Mouse (Mus musculus) heart, embryonic 14.5 days (tissue): ENCODE measurements around the gene Cxadr. TPM values are rescaled to one million over a fixed set of nuclear protein-coding genes. Genes with fewer than 3 reads are reported as not detected.

Source experiments
- ATAC-seq: fragments of 200-750 bp; cut with Nextera tagmentation; 2 replicates; pipeline ENCODE4 v1.8.0; 2017; ENCODE audit warnings: low read depth, moderate TSS enrichment; ENCODE audit not compliant: insufficient number of reproducible peaks, insufficient read depth, low FRiP score
- H3K27ac ChIP-seq, 2 experiments: fragments of 200-500 bp in 1 of 2; fragments of 300-500 bp in 1 of 2; sonication (generic) in 1 of 2; replicated peaks in 1 of 2; 2 replicates each; pipeline ENCODE4 v1.5.1; 2012 to 2014; ENCODE audit warnings: low read depth in 2 of 2, low read length in 2 of 2, control low read depth in 1 of 2, mild to moderate bottlenecking in 1 of 2, mixed read lengths in 1 of 2; ENCODE audit not compliant: control insufficient read depth in 1 of 2, insufficient read depth in 1 of 2
- H3K27me3 ChIP-seq: fragments of 300-500 bp; sonication (generic); 2 replicates; pipeline ENCODE4 v1.6.1; 2014; ENCODE audit warnings: mild to moderate bottlenecking, low read length, control low read depth; ENCODE audit not compliant: control insufficient read depth, insufficient read depth
- H3K36me3 ChIP-seq: fragments of 300-500 bp; sonication (generic); 2 replicates; pipeline ENCODE4 v1.6.1; 2014; ENCODE audit warnings: mild to moderate bottlenecking, control low read depth, low read length, mixed read lengths; ENCODE audit not compliant: control insufficient read depth, insufficient read depth
- H3K4me1 ChIP-seq, 2 experiments: fragments of 200-500 bp in 1 of 2; fragments of 300-500 bp in 1 of 2; sonication (generic) in 1 of 2; 2 replicates each; pipeline ENCODE4 v1.6.1; 2012 to 2014; ENCODE audit warnings: low read length in 2 of 2, control low read depth in 1 of 2, mixed read lengths in 1 of 2; ENCODE audit not compliant: control insufficient read depth in 2 of 2, insufficient read depth in 2 of 2
- H3K4me2 ChIP-seq: fragments of 300-500 bp; sonication (generic); 2 replicates; pipeline ENCODE4 v1.6.1; 2014; ENCODE audit warnings: mild to moderate bottlenecking, low read length
- H3K4me3 ChIP-seq, 2 experiments: fragments of 200-500 bp in 1 of 2; fragments of 300-500 bp in 1 of 2; sonication (generic) in 1 of 2; 2 replicates each; pipeline ENCODE4 v1.5.1; 2012 to 2014; ENCODE audit warnings: low read length in 2 of 2, mild to moderate bottlenecking in 2 of 2, control low read depth in 1 of 2, low read depth in 1 of 2, moderate library complexity in 1 of 2; ENCODE audit not compliant: control insufficient read depth in 1 of 2, insufficient read depth in 1 of 2
- H3K9ac ChIP-seq: fragments of 300-500 bp; sonication (generic); 2 replicates; pipeline ENCODE4 v1.6.1; 2014; ENCODE audit warnings: mild to moderate bottlenecking, low read length
- H3K9me3 ChIP-seq: fragments of 300-500 bp; sonication (generic); 2 replicates; pipeline ENCODE4 v1.6.1; 2016; ENCODE audit warnings: low read length, control low read depth; ENCODE audit not compliant: control insufficient read depth
- WGBS: fragments of 180-500 bp; shearing (Covaris S2); extraction: QIAGEN DNeasy Blood & Tissue Kit; methylation state at CpG from one replicate; pipeline ENCODE4 v1.1.7; 2014; 5-methylcytosine and 5-hydroxymethylcytosine counted together
- polyA plus RNA-seq: library from polyadenylated mRNA; unstranded; fragments of >200 nt; fragmentation: Nextera tagmentation; extraction: Ambion mirVana; gene quantifications from 2 replicates; pipeline ENCODE4 v1.2.1, GENCODE M21; 2014

Cxadr gene
- polyA plus RNA-seq, 1 experiment from 2014 or later = 28.7 TPM

- peak overlapping the region; percentile 36 for H3K4me2 ChIP-seq
- WGBS = 14% methylated on average over 7 of the region's 7 CpGs
- no peaks in the 10 kb centered on the region for H3K9me3 ChIP-seq
- H3K9ac ChIP-seq = no peak overlapping the region
- 0 out of 4 replicates have a peak overlapping the region, but pooled peaks of 1 of the 2 experiments have one; percentile 20 for H3K27ac ChIP-seq
- peaks cover 14 to 43% of the 10 kb centered on the region in 2 experiments for H3K4me1 ChIP-seq
- H3K27me3 ChIP-seq = no peaks in the 10 kb centered on the region
- H3K4me3 ChIP-seq = no peak overlapping the region
- peaks cover 7% of the 10 kb centered on the region; the same call in 1 of the 2 replicates for H3K36me3 ChIP-seq
- no peak for ATAC-seq
Measured at GRCm38 (mm10) chr16:78321559-78321958, 20.3 kb downstream of the Cxadr start.

- Histone ChIP-seq H3K4me3 (no peak overlapping the region), H3K27ac (peak overlapping the region; percentile 12 to 20; a peak in 1 of 4 replicates), H3K4me2 (peak overlapping the region; percentile 36)
Measured at GRCm38 (mm10) chr16:78322140-78322539, 20.9 kb downstream of the Cxadr start.

DNA sequence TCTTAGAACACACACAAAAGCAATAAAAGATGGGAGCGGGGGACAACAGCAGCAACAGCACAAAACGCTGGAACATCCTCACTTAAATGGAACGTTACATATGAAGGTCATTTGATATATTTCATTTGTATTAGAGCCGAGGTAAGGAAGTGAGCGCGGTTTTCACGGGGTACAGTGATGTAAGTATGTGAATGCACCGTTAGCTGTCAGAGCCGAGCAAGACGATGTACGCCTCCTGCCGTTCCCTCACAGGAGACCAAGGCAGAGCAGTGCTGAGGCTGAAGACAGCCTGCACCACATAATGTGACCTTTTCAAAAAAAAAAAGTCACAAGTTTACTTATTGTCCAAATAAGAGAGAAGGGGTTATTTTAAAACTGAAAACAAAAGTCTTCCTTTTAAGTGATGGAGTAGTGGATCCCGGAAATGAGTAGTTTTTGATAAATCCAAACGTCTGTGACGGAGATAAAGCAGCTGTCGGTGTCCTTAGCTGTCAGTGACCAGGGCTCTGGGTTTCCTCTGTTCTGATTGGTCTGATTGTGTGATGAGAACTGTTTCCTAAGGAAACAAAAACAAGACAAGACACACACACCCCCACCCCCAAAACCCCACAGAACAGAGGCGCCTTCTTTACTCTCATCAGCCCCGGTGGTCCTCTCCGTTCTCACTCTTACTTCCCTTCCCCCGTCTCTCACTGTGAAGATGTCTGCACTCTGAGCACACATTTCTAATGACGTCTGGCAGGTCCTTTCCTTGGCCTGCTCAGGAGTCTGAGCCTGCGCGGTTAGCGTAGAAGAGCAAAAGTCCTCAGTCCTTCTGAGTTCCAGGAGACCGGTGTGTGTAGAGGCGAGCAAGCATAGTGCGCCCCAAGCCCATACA lies 24.9 kb downstream of the Cxadr start:
- Histone ChIP-seq H3K27ac (no peak overlapping the region), H3K4me1 (peaks cover 7 to 17% of the 10 kb centered on the region in 2 experiments), H3K4me3 (no peak overlapping the region), H3K27me3 (no peaks in the 10 kb centered on the region), H3K36me3 (peaks cover 42% of the 10 kb centered on the region), H3K9me3 (no peaks in the 10 kb centered on the region), H3K4me2 (peak overlapping the region; percentile 24), H3K9ac (no peak overlapping the region)
- 49% methylated on average over 27 of the region's 27 CpGs for WGBS
- peak; percentile 45; the same call in 1 of the 2 replicates for ATAC-seq

More at GRCm38 (mm10) chr16:78322140-78322539, 20.9 kb downstream of the Cxadr start:
- no peak for ATAC-seq
- no peak overlapping the region for H3K9ac ChIP-seq
- H3K27me3 ChIP-seq = no peaks in the 10 kb centered on the region
- H3K36me3 ChIP-seq = peaks cover 13% of the 10 kb centered on the region; the same call in 1 of the 2 replicates
- WGBS = 15% methylated on average over 7 of the region's 7 CpGs
- peaks cover 14 to 42% of the 10 kb centered on the region in 2 experiments for H3K4me1 ChIP-seq
- no peaks in the 10 kb centered on the region for H3K9me3 ChIP-seq

- Histone ChIP-seq H3K9ac (no peak overlapping the region), H3K36me3 (peaks cover 52% of the 10 kb centered on the region), H3K9me3 (no peaks in the 10 kb centered on the region), H3K27ac (no peak overlapping the region), H3K4me3 (no peak overlapping the region), H3K4me1 (peaks cover 5 to 7% of the 10 kb centered on the region in 2 experiments), H3K27me3 (no peaks in the 10 kb centered on the region), H3K4me2 (no peak overlapping the region)
- ATAC-seq = no peak
- 90% methylated on average over 7 of the region's 7 CpGs for WGBS
Measured at GRCm38 (mm10) chr16:78327562-78327961, 26.3 kb downstream of the Cxadr start.

DNA sequence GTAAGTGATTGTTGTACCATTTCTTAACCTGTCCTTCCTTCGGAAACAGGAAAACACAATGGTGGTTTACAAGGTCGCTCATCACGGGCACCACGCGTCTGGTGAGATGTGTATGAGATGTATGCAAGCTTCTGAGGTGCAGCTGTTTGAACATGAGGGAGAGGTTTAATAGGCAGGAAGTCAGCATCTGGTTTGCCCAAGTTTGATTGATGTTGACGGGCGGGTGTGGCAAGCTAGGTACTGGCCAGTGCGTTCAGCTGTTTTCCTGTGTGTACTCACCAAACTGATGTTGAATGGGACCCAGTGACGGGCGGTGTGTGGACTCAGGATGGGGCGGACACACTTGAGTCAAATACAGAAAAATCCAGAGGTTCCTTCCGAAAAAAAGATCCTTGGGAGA lies 26.7 kb downstream of the Cxadr start:
- Histone ChIP-seq H3K36me3 (peaks cover 55% of the 10 kb centered on the region), H3K27ac (no peak overlapping the region), H3K9ac (no peak overlapping the region), H3K9me3 (no peaks in the 10 kb centered on the region), H3K4me1 (peaks cover under 1 to 5% of the 10 kb centered on the region in 2 experiments; a peak in 2 of 4 replicates), H3K27me3 (no peaks in the 10 kb centered on the region), H3K4me2 (no peak overlapping the region), H3K4me3 (no peak overlapping the region)
- 92% methylated on average over 12 of the region's 12 CpGs for WGBS
- ATAC-seq = no peak

- no peaks in the 10 kb centered on the region for H3K4me1 ChIP-seq
- H3K4me3 ChIP-seq = no peak overlapping the region
- H3K9me3 ChIP-seq = no peaks in the 10 kb centered on the region
- H3K27me3 ChIP-seq = no peaks in the 10 kb centered on the region
- no peak overlapping the region for H3K9ac ChIP-seq
- peaks cover 48% of the 10 kb centered on the region for H3K36me3 ChIP-seq
- no peak overlapping the region for H3K27ac ChIP-seq
- WGBS = 68% methylated on average over 8 of the region's 8 CpGs
- no peak for ATAC-seq
- H3K4me2 ChIP-seq = no peak overlapping the region
Measured at GRCm38 (mm10) chr16:78337226-78337625, 35.9 kb downstream of the Cxadr start.

- Histone ChIP-seq H3K9ac (no peak overlapping the region), H3K9me3 (no peaks in the 10 kb centered on the region), H3K4me1 (peaks cover 2 to 11% of the 10 kb centered on the region in 2 experiments; a peak in 2 of 4 replicates), H3K4me3 (no peak overlapping the region), H3K4me2 (no peak overlapping the region), H3K27me3 (no peaks in the 10 kb centered on the region), H3K36me3 (peaks cover 12% of the 10 kb centered on the region; the same call in 1 of the 2 replicates), H3K27ac (no peak overlapping the region)
- 83% methylated on average over 4 of the region's 4 CpGs for WGBS
- ATAC-seq = no peak
Measured at GRCm38 (mm10) chr16:78341356-78341755, 40.1 kb downstream of the Cxadr start.
